Mouse (Mus musculus) embryonic fibroblast, embryonic 13.5 days (primary cell): ENCODE data around the gene Cdr2l. TPM values are rescaled to one million over a fixed set of nuclear protein-coding genes. Genes with fewer than 3 reads are reported as not detected.

Experiments used
- H3K27ac ChIP-seq: 2 replicates; pipeline ENCODE4 v1.5.1; 2012; ENCODE audit warnings: low read length, control low read depth, inconsistent platforms; ENCODE audit not compliant: insufficient read depth
- H3K4me1 ChIP-seq: 2 replicates; pipeline ENCODE4 v1.6.1; 2011; ENCODE audit warnings: low read length; ENCODE audit not compliant: control insufficient read depth, insufficient read depth
- H3K4me3 ChIP-seq: 2 replicates; pipeline ENCODE4 v1.5.1; 2011; ENCODE audit warnings: mild to moderate bottlenecking, control low read depth, low read length; ENCODE audit not compliant: insufficient read depth
- CTCF ChIP-seq: IDR thresholded peaks from 2 replicates; pipeline ENCODE4 v1.5.1; 2011; ENCODE audit warnings: mild to moderate bottlenecking, control low read depth, low read length, moderate library complexity, borderline replicate concordance; ENCODE audit not compliant: insufficient read depth
- POLR2A ChIP-seq: IDR thresholded peaks from 2 replicates; pipeline ENCODE4 v1.6.1; 2011; ENCODE audit warnings: low read depth, mild to moderate bottlenecking, control low read depth, low read length, moderate library complexity
- polyA plus RNA-seq: library from polyadenylated mRNA; stranded (reverse); fragments of >200 nt; gene quantifications from 2 replicates; pipeline ENCODE4 v1.2.4, GENCODE M21; 2011; ENCODE audit warnings: low read depth; ENCODE audit not compliant: missing spikeins, insufficient read length

Gene Cdr2l
- polyA plus RNA-seq, 1 experiment = 24.2 TPM

GRCm38 (mm10) chr11:115403338-115404124 is 21.8 kb downstream of the Cdr2l start, which contains the start of gene Mrpl58:
Gene Mrpl58, plus strand, starts transcription at chr11:115403752.
- TF ChIP-seq CTCF (no peak), POLR2A (peak; percentile 57)
- H3K4me3 ChIP-seq = peak within 1 kb of the TSS; percentile 70
- peak within 1 kb of the TSS; percentile 52 for H3K27ac ChIP-seq
- H3K4me1 ChIP-seq = 0 out of 2 replicates have a peak, but pooled peaks cover 2% of the 10 kb centered on the region

GRCm38 (mm10) chr11:115405723-115406122 is 24.0 kb downstream of the Cdr2l start:
- TF ChIP-seq POLR2A = no peak
- TF ChIP-seq CTCF = no peak
- Histone ChIP-seq H3K4me1 (0 out of 2 replicates have a peak, but pooled peaks cover 2% of the 10 kb centered on the region), H3K27ac (no peak overlapping the region), H3K4me3 (no peak overlapping the region)

- TF ChIP-seq CTCF (no peak), POLR2A (no peak)
- Histone ChIP-seq H3K4me1 (0 out of 2 replicates have a peak, but pooled peaks cover 2% of the 10 kb centered on the region), H3K27ac (no peak overlapping the region), H3K4me3 (no peak overlapping the region)
Measured at GRCm38 (mm10) chr11:115406858-115407401, 25.2 kb downstream of the Cdr2l start.

- TF ChIP-seq POLR2A (no peak), CTCF (no peak)
- Histone ChIP-seq H3K27ac (no peak overlapping the region), H3K4me3 (no peak overlapping the region), H3K4me1 (0 out of 2 replicates have a peak, but pooled peaks cover 2% of the 10 kb centered on the region)
Measured at GRCm38 (mm10) chr11:115408266-115408920, 26.7 kb downstream of the Cdr2l start.

- no peak overlapping the region for H3K4me3 ChIP-seq
- no peak for TF ChIP-seq CTCF
- no peak for TF ChIP-seq POLR2A
- no peak overlapping the region for H3K27ac ChIP-seq
- H3K4me1 ChIP-seq = 0 out of 2 replicates have a peak, but pooled peaks cover 1% of the 10 kb centered on the region
Measured at GRCm38 (mm10) chr11:115409556-115409955, 27.8 kb downstream of the Cdr2l start.

GRCm38 (mm10) chr11:115419531-115420237 is 38.0 kb downstream of the Cdr2l start, which contains the start of the genes Atp5h and Kctd2:
Gene Atp5h, minus strand, starts transcription at chr11:115419962.
Gene Kctd2, plus strand, starts transcription at chr11:115420128.
- Histone ChIP-seq H3K4me3 (peak within 1 kb of the TSS; percentile 96), H3K4me1 (peaks cover 6% of the 10 kb centered on the region), H3K27ac (peak within 1 kb of the TSS; percentile 2; the same call in 1 of the 2 replicates)
- TF ChIP-seq CTCF (no peak), POLR2A (peak; percentile 73)

GRCm38 (mm10) chr11:115420336-115421190 is 38.8 kb downstream of the Cdr2l start:
- peak overlapping the region; percentile 74 for H3K4me3 ChIP-seq
- H3K4me1 ChIP-seq = peaks cover 6% of the 10 kb centered on the region
- TF ChIP-seq POLR2A (peak; percentile 35; the same call in 1 of the 2 replicates), CTCF (no peak)
- H3K27ac ChIP-seq = peak overlapping the region; percentile 2; the same call in 1 of the 2 replicates

GRCm38 (mm10) chr11:115421328-115421727 is 39.6 kb downstream of the Cdr2l start:
- Histone ChIP-seq H3K27ac (no peak overlapping the region), H3K4me3 (peak overlapping the region; percentile 74; the same call in 1 of the 2 replicates), H3K4me1 (peaks cover 6% of the 10 kb centered on the region)
- TF ChIP-seq CTCF (no peak), POLR2A (no peak)

- peaks cover 6% of the 10 kb centered on the region for H3K4me1 ChIP-seq
- H3K27ac ChIP-seq = no peak overlapping the region
- TF ChIP-seq POLR2A (no peak), CTCF (no peak)
- H3K4me3 ChIP-seq = no peak overlapping the region
Measured at GRCm38 (mm10) chr11:115421972-115422371, 40.3 kb downstream of the Cdr2l start.
